13 mouse cellular contexts compared by ENCODE assay signal in the genomic region with DNA sequence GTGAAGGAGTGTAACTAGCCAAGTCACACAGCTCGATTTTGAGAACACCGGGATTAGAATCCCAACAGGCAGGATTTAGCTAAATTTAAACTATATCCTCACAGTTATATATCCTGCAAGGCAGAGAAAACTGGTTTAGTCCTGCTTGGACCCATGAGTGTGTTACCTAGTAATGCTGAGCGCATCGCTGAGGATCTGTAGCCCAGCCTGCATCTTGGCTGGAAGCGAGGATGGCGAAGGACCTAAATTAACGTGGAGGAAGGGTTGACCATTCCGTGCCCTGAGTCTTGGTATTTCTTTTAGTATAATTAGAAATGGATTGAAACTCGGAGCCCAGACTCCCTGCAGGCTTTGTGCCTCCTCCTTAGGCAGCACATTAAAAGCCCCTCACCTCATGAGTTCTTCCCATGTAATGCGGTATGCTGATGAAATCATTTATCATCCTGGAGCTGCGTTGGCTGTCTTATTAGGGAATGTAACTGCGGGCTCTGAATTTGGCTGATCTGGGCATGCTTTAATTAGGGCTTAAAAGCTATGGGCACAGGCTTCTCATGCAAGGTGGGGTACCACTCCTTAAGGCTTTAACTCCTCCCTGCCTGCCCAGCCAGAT.
"Had no signal": no experiment of that assay in that cellular context is flagged by ENCODE, and none has a peak within 500 bp of the region (broad histone marks: within the 10 kb centered on the region; RNA-seq: fewer than 3 reads in every experiment).

No protein-coding gene starts in this region.

- H3K9me3 ChIP-seq: intestine, embryonic 15.5 days; limb, embryonic 10.5 days; liver, embryonic 15.5 days; midbrain, embryonic 12.5 days had no signal

- H3K4me1 ChIP-seq: intestine, embryonic 15.5 days; liver, embryonic 15.5 days had no signal

- H3K27ac ChIP-seq: intestine, embryonic 15.5 days; left cerebral cortex, adult 2 months; limb, embryonic 10.5 days; liver, embryonic 15.5 days; midbrain, embryonic 12.5 days had no signal

- H3K4me2 ChIP-seq: intestine, embryonic 15.5 days; liver, embryonic 11.5 days; liver, embryonic 15.5 days; midbrain, embryonic 12.5 days had no signal

- H3K9ac ChIP-seq: intestine, embryonic 15.5 days; liver, embryonic 15.5 days; midbrain, embryonic 12.5 days had no signal

- H3K27me3 ChIP-seq: intestine, embryonic 15.5 days; midbrain, embryonic 12.5 days had no signal

- H3K36me3 ChIP-seq: intestine, embryonic 15.5 days; limb, embryonic 10.5 days; liver, embryonic 15.5 days; midbrain, embryonic 12.5 days had no signal

- H3K4me3 ChIP-seq: intestine, embryonic 15.5 days; left cerebral cortex, adult 2 months; limb, embryonic 10.5 days; liver, embryonic 15.5 days; midbrain, embryonic 12.5 days had no signal

- DNase-seq: kidney, adult 18-20 months; kidney, postnatal 10 days; kidney, postnatal 4 days; lung, adult 2 months; right cerebral cortex, postnatal 14 days; thymus, postnatal 36 days had no signal

- ATAC-seq: intestine, embryonic 15.5 days; lung, postnatal 0 days had no signal
